Mouse (Mus musculus): Measurements from ENCODE around the gene Ugt1a10.
"Not testable (repeated sequence)": the region's sequence is repeated elsewhere in the genome, so short reads cannot be mapped to it uniquely, and the experiment has no call there.

Gene Ugt1a10

DNA sequence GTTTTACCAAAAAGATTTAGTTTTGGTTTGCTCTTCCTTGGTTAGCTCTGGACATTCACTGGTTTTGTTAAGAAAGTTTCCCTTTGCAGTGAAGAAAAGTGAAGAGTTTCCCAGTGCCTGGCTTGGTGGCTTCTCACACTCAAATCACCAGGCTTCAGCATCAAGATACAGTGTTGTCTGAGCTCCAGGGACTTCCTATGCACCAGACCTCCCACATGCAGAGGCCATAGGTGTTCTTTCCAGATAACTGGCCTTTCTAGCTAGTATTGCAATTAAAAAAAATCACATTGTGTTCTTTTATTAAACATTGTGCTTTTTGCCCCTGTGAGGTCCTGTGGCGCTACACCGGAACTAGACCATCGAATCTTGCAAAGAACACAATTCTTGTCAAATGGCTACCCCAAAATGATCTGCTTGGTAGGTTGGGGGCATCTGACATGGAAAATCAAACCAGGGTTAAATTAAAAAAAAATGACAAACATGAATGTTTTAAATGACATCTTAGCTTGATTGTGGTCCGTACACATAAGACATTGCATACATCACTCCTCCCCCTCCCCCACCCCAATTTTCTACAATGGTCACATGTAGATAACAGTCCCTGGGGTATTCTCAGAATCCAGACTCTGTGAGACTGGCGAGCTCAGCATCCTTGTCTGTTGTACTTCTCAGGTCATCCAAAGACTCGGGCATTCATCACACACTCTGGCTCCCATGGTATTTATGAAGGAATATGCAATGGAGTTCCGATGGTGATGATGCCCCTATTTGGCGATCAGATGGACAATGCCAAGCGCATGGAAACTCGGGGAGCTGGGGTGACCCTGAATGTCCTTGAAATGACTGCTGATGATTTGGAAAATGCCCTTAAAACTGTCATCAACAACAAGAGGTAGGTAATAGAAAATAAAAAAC lies 160.5 kb downstream of the Ugt1a10 start:
- peak; percentile 23 for DNase-seq (ENCODE audit: low spot score)

DNA sequence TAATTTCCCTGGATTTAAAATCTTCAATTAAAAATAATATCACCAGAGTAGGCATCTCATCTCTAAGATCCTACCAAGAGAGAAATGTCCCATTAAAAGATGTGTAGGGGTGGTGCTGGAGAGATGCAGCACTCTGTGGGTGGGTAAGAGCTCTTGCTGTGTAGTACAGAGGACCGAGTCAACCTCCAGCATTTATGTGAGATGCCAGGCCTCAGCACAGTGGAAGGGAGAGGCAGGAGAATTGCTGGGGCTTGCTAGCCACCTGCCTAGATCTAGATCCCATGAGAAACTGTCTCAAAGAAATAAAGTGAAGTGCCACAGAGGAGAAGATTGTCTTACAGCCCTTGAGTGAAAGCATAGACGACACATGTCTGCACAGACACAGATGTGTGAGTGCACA lies 161.4 kb downstream of the Ugt1a10 start:
- peak; percentile 21 for DNase-seq (ENCODE audit: low spot score)

DNA sequence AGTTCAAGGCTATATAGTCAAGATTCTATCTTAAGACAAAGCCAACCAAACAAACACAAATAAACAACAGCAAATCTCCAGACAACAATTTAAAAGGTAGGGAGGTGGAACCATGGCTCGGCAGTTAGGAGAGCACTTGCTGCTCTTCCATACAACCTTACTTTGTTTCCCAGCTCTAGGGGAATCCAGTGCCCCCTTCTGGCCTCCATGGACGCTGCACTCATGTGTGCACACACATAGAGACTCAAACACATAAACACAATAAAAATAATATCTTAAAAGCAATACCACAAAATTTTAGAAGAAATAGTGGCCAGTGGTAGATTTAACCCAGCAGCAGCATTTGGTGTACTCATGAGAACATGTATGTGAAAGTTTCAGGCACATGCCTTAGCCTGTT lies 162.0 kb downstream of the Ugt1a10 start:
- DNase-seq (ENCODE audit: low spot score): peak; percentile 14

DNA sequence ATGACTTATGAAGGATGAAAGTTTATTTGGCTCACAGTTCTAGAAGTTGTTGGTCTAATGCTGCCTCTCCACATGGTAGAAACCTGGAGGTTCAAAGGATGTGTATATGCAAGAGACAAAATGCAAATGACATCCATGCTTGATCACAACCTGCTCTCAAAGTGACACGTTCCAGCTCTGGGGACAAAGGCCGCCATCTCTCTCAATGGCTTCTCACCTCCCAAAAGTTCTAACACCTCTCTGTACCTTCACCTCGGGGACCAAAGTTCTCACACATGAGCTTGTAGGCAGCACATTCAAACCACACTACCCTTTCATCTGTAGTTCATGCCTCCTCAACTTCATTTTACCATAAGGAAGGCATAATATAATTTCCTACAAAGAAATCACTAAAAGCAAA lies 162.4 kb downstream of the Ugt1a10 start:
- peak; percentile 12 for DNase-seq (ENCODE audit: low spot score)

DNA sequence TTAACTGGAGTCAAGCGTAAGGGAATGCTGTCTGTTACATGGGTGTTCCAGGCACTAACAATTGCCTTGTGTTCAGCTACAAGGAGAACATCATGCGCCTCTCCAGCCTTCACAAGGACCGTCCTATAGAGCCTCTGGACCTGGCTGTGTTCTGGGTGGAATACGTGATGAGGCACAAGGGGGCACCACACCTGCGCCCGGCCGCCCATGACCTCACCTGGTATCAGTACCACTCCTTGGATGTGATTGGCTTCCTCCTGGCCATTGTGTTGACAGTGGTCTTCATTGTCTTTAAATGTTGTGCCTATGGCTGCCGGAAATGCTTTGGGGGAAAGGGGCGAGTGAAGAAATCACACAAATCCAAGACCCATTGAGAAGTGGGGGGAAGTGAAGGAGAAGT lies 162.9 kb downstream of the Ugt1a10 start:
- DNase-seq (ENCODE audit: low spot score): peak; percentile 18

- peak; percentile 12 for DNase-seq (ENCODE audit: low spot score)
Observed at GRCm38 (mm10) chr1:88218591-88218990, 163.4 kb downstream of the Ugt1a10 start.

- peak; percentile 11 for DNase-seq (ENCODE audit: low spot score)
Observed at GRCm38 (mm10) chr1:88219054-88219453, 163.9 kb downstream of the Ugt1a10 start.

GRCm38 (mm10) chr1:88220336-88220735 lies 165.1 kb downstream of the Ugt1a10 start:
- DNase-seq (ENCODE audit: low spot score): peak; percentile 32

DNA sequence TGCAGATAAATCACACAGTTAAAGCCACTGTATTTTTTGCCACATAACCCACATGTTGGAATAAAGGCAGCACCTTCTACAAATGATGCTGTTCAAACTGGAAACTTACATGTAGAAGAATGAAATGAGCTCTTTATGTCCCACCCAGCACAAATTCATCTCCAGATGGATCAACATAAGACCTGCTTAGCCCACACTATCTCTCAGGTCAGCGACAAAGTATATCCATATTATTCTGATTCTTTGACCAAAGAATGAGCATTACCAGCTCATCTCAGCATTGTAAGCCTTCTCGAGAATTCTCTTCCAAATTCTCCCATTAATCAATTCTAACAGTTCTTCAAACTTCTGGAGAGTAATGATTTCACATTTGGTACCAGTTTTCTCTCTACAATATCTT lies 167.0 kb downstream of the Ugt1a10 start:
- no peak for DNase-seq (ENCODE audit: low spot score)

DNA sequence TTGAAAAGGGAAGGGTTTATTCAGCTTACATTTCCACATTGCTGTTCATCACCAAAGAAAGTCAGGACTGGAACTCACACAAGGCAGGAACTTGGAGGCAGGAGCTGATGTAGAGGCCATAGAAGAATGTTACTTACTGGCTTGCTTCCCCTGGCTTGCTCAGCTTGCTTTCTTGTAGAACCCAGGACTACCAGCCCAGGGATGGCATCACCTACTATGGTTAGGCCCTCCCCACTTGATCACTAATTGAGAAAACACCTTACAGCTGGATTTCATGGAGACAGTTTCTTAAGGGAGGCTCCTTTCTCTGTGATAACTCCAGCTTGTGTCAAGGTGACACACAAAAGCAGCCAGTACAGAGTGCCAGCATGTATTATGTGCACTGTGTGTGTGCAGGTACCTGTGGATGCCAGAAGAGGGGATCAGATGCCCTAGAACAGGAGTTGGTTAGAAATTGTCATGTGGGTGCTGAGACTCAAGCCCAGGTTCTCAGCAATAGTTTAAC lies 167.9 kb downstream of the Ugt1a10 start:
- DNase-seq (ENCODE audit: low spot score): not testable (repeated sequence)

- DNase-seq (ENCODE audit: low spot score): no peak
Observed at GRCm38 (mm10) chr1:88223591-88223990, 168.4 kb downstream of the Ugt1a10 start.

DNA sequence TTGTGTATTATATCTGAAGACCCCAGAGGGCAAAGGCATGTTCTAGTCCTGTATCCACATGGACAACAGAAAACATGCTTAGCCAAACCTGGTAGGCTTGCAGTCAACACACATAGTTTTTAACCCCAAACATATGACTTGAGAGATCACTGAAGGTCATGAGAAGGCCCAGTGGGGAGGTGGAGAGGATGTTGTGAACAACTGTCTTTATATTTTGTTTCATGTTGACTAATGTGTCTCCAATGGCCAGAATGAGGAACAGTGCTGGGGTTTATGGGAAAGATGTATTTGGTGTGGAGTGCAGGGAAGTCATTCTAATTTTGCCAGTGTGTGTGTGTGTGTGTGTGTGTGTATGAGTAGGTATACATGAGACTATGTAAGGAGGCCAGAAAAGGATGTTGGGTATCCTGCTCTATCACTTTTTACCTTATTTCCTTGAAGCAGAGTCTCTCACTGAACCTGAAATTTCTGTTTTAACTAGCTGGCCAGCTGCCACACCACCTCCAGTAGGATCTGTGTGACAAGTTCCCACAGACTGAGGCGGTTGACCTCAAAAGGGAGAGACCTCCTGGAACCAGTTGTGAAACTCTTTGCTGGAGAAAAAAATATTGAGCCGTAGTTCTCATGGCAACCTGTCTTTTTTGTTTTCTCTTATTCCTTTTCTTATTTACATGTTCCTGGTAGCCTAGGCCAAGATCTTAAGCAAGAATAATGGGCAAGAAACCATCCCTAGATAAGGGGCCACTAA lies 169.0 kb downstream of the Ugt1a10 start:
- DNase-seq (ENCODE audit: low spot score): no peak

DNA sequence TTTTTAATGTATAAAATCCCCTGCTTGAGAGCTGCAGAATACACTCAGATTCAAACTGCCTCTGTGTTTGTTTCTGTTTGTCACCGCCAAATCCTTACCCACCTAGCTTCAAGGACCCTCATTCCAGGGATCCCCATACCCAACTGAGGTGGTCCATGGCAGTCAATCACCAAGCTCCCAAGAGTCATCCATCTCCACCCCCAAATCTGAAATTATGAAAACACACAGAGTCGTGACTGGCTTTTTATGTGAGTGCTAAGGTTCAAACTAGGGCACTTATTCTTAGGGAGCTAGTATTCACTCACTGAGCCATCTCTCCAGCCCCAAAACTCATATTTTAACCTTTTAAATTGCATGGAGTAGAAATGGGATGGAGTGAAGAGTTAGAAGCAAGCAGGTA lies 170.1 kb downstream of the Ugt1a10 start:
- not testable (repeated sequence) for DNase-seq (ENCODE audit: low spot score)

DNA sequence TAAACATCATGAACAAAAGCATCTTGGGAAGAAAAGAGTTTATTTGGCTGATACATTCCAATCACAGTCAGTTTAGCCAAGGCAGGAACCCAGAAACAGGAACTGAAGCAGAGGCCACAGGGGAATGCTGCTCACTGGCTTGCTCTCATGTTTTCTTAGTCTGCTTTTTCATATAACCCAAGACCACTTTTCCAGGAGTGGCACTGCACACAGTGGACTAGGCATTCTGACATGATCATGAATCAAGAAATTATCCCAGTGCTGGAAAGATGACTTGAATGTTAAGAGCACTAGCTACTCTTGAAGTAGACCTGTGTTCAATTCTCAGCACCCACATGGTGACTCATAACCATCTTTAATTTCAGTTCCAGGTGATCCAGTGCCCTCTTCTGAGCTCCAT lies 170.6 kb downstream of the Ugt1a10 start:
- no peak for DNase-seq (ENCODE audit: low spot score)

- DNase-seq (ENCODE audit: low spot score): no peak
Observed at GRCm38 (mm10) chr1:88226670-88227379, 171.6 kb downstream of the Ugt1a10 start, which contains the start of gene Mroh2a. Gene Mroh2a (plus strand): TSS chr1:88226986.

DNA sequence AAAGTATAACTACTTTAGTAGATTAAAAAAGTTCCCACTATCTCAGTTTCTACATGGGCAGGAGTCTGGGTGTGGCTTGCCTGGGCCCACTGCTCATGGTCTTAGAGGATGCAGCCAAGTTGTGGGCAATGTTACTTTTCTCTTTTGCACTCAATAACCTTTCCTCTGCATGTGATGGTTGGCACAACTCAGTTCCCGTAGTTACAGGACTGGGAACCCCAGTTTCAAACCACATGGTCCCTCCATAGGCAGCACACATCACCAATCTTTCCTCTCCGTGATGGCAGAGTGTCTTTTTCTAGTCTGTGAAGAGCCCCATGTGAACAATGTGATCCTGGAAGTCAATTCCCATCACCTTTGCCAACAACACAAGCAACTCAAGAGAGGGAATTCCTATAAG lies 172.3 kb downstream of the Ugt1a10 start:
- no peak for DNase-seq (ENCODE audit: low spot score)

DNA sequence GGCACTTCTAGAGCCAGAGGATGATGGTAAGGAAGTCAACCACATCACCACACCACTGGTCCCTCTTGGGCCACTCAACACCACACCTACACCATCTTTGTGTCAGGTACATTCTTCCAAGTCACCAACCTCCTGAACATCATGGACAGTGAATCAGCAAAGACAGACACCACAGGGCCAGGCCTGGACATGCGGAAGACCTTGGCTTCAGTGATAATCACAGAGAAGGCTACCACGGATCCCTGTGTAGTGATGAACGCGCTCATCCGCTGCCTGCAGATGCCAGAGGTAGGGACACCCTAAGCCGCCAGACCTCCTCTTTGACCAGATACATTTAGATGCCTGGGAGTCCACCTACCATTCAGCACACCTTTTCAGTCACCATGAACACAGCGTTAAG lies 172.9 kb downstream of the Ugt1a10 start:
- DNase-seq (ENCODE audit: low spot score): no peak

DNA sequence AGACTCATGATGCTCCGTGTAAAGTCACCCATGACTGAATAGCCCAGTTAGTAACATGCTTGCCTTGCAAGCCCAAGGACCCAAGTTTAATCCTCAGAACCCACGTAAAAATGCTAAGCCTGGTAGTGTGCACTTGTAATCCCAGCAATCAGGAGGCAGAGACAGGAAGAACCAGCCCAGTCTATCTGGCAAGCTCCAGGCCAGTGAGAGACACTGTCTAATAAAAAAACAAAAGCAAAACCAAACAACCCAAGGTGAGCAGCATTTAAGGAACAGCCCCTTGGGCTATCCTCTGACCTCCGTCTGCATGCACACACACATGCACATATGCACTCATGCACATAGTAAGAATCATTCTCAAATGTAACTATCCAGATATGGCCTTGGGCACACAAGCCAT lies 174.4 kb downstream of the Ugt1a10 start:
- no peak for DNase-seq (ENCODE audit: low spot score)

DNA sequence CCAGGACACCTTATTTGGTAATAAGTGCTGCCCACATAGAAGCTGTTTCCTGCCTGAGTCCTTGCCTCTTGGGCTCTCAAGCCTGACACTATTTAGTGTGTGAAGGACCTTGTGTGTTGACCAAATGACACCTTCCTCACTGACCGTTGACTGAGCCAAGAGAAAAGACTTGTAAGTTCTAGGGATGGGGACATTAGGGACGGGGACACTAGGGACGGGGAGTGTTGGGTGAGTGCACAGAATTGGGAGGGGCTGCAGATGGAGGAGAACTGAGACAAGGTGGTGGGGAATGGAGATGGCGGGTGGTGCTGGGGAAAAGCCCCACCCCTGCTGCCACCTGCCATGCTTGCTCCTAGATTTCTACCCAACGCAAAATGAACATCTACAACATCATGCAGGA lies 174.8 kb downstream of the Ugt1a10 start:
- no peak for DNase-seq (ENCODE audit: low spot score)

- no peak for DNase-seq (ENCODE audit: low spot score)
Observed at GRCm38 (mm10) chr1:88230421-88230820, 175.2 kb downstream of the Ugt1a10 start.

- no peak for DNase-seq (ENCODE audit: low spot score)
Observed at GRCm38 (mm10) chr1:88230981-88231802, 176.0 kb downstream of the Ugt1a10 start.
